Mouse (Mus musculus): ENCODE measurements at regions not wholly inside any gene's neighbourhood (a gene's known extent, or its start where the extent isn't known, plus 50 kb on each side); places are given as distances from the start of the nearest gene placed in this dataset.

GRCm38 (mm10) chr17:45928903-45929477, 103.2 kb downstream of the Vegfa start:
- no peak for DNase-seq

- no peak for DNase-seq
Measured at GRCm38 (mm10) chr17:45928013-45928412, 104.2 kb downstream of the Vegfa start.

DNA sequence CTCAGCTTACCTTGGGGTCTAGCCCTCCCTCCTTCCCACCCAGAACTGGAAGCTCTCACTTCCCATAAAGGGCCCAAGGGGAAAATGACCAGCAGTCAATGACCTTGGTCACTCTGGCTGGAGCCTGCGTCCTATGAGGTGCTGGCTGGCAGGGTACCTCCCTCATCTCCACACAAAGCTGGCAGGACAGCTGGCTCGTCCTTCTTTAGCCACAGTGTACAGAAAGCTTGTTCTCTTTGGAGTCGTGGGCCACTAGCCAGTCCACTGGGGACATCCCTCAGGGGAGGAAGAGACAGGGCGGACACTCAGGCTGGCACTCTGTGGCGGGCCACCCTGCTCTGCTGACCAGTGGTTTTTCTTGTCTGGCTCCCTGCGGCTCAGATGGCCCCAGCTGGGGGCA, 106.3 kb downstream of the Vegfa start:
- no peak for DNase-seq

DNA sequence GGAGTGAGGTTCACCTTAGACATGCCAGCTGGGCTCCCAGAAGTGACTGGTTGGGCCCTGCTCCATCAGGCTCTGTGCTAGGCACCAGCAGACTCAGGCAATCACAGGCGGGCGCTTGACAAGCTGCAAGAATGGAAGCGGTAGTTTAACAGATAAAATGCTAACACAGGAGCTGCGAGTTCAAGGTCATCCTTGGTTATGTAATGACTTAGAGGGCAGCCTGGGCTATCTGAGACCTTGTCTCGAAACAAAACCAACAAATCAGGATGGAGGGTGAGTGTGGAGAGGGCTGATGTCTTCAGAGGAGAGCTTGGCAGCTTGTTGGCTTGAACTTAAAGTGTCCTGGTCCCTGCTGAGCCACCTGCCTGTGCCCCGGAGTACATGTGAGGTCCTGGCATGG, 107.6 kb downstream of the Vegfa start:
- no peak for DNase-seq

DNA sequence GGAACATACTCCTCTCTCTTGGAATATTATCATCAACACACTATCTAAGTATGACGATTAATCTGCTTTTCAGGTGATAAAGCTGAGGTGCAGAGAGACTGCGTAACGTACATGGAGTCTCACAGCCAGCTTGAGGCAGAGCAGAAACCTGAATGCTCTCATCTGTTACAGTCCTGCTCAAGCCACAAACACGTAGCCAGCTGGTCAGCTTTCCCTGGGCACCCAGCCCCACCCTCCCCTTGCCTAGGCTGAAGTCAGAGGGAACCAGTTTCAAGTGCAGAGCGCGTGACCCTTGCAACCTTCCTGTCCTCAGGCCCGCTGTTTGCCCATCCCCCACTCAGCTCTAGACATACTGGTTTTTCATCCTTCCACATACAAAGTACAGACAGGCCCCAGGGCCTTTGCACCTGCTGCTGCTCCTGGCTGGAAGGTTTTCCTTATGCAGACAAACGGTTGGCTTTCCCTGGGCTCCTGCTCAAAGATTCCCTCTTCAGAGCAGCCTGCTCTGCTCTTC, 108.9 kb downstream of the Vegfa start:
- no peak for DNase-seq

DNA sequence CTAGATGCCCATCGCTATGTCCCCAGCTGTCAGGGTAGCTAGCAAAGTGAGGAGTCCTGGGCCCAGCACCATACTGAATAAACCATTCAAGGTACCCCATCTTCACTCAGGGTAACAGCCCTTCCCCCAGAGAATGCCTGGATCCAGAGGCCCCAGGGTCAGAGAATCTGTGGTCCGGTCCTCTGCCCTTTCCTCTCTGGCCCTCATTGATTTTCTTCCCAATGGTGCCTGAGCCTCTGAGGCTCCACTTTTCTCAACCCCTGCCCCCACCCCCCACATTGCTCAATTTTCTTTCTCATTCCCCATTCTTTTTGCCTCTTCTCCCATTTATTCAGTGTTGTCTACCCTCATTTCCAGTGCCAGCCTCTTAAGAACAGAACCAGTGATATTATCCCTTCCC, 114.5 kb downstream of the Vegfa start:
- DNase-seq = no peak

- DNase-seq = no peak
Measured at GRCm38 (mm10) chr17:45916937-45917336, 115.2 kb downstream of the Vegfa start.

DNA sequence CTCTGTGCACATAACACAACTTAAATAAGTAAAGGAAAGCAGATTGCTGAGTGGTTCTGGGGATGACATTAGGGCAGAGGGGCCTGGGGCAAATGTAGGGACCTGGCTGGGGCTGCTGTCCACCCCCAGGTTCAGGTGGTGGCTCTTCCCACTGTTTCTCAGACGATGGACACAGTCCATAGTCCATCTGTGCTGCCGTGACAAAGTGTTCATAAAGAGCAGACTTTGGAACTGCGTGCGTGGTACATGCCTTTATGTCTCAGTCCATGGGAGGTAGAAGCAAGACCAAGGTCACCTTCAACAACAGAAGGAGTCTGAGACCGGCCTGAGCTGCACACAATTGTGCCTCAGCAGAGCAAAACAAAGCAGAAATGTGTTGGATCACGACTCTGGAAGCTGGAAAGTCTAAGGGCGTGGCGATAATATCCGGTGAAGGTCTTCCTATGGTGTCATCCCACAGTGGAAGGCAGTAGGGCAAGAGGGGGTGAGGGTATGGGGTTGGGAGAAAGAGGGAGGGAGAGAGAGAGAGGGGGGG, 117.4 kb downstream of the Vegfa start:
- no peak for DNase-seq

- DNase-seq = peak; percentile 37 to 54
Measured at GRCm38 (mm10) chr17:45914237-45914636, 117.9 kb downstream of the Vegfa start.

- DNase-seq = no peak
Measured at GRCm38 (mm10) chr17:45913671-45914070, 118.5 kb downstream of the Vegfa start.

GRCm38 (mm10) chr17:45912165-45912564, 120.0 kb downstream of the Vegfa start:
- DNase-seq = no peak

DNA sequence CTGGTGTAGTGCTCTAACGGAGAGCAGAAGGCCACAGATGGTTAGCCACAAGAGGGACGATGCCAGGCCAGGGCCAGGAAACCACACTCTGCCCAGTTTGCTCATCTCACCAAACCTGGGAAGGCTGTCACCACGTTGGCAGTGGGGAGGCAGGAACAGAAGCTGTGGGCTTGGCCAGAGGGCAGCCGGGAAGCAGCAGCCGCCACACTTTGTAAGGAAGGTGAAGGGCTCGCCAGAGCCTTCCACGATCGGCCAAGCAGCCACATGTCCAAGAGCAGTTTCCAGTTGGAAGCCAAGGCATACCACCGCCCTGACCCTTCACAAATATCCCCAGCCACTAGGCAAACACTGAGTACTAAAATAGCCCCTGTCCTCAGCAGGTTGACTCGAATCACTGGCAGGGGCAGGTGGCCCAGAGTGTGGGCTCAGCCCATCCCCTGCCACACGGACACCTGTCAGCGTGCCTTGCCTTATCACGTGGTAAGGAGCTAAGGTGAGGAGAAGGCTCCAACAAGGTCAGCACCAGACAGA, 120.9 kb downstream of the Vegfa start:
- DNase-seq = peak; percentile 63 to 69

- no peak for DNase-seq
Measured at GRCm38 (mm10) chr17:45910245-45910644, 121.9 kb downstream of the Vegfa start.

GRCm38 (mm10) chr17:45907587-45907986, 124.6 kb downstream of the Vegfa start:
- DNase-seq = no peak

DNA sequence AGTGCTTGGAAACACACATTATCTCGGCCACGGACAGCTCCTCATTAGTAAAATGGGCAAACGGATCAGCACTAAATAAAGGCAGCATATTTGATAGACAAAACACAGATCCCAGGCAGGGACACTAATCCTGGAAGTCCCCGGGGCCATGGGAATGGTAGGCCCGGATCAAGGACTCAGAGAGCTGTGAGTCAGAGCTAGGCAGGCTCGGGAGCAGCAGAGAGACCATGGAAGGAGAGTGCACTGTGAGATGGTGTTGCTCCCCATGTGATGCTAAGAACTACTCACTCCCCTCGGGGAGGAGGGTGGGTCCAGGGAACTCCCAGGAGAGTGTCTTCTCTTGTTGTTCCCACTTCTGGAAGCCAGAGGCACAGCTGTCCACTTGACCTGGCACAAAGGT, 126.6 kb downstream of the Vegfa start:
- no peak for DNase-seq

- no peak for DNase-seq
Measured at GRCm38 (mm10) chr17:45904251-45904650, 127.9 kb downstream of the Vegfa start.

- no peak for DNase-seq
Measured at GRCm38 (mm10) chr17:45903294-45903693, 128.9 kb downstream of the Vegfa start.

GRCm38 (mm10) chr17:45902668-45903067, 129.5 kb downstream of the Vegfa start:
- DNase-seq = no peak

- no peak for DNase-seq
Measured at GRCm38 (mm10) chr17:45896922-45897302, 135.3 kb downstream of the Vegfa start.

- DNase-seq = no peak
Measured at GRCm38 (mm10) chr17:45896142-45896921, 135.8 kb downstream of the Vegfa start.

DNA sequence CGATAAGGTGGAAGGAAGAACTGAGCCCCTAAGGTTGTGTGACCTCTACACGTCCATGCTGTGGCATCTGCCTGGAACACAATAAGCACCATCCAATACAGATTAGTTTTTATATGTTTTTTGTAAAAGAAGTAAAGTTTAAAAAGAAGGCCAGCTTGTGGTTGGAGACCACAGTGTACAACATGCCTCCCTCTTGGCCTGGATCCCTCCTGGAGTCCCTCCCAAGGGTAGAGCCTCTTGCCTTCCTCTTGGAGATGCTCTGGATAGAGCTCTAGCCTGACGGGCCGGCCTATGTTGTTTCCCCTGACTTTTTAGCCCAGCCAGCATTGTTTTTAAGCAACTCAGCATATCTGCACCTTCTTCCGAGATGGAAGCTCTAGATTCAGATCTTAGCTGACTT, 138.0 kb downstream of the Vegfa start:
- no peak for DNase-seq

DNA sequence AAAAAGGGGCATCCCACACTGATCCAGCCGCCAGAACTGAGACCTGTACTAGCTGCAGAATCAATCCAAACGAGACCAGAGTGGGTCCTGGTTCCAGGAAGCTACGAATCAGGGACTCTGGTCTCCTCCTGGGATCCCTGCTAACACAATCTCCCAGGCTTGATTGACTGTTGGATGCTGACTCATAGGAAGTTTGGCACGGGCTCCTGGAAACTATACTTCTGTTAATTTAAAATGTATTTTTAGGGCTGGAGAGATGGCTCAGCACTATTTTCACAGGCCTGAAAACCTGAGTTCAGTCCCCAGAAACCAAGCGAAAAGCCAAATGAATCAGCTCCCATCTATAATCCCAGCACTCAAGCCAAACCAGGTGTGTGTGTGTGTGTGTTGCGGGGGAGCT, 138.5 kb downstream of the Vegfa start:
- DNase-seq = no peak

DNA sequence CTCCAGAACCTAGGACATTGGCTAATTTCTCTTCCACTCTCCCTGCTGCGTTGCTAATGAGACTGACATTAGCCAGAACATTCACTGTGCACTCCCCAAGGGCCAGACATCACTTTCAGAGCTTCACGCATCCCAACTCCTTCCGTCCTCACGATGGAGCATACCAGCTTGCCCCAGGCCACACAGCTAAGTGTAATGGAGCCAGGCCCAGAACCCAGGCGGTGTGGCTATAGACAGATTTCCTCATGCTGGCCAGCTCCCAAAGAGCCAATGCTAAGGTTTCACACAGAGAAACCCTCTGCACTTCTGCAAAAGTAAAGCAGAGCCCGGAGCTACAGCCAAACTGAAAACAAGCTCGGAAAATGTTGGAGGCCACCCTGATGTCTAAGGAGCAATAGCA, 139.1 kb downstream of the Vegfa start:
- peak; percentile 37 to 45 for DNase-seq

GRCm38 (mm10) chr17:45889451-45889850, 142.7 kb downstream of the Vegfa start:
- peak; percentile 28 to 34 for DNase-seq

Measured in cerebellum, adult 18-20 months (tissue).